Mouse (Mus musculus): ENCODE measurements at regions not wholly inside any gene's neighbourhood (a gene's known extent, or its start where the extent isn't known, plus 50 kb on each side); places are given as distances from the start of the nearest gene placed in this dataset.

GRCm38 (mm10) chr16:78156138-78156875 is 145.0 kb upstream of the Cxadr start:
- no peak for ATAC-seq

DNA sequence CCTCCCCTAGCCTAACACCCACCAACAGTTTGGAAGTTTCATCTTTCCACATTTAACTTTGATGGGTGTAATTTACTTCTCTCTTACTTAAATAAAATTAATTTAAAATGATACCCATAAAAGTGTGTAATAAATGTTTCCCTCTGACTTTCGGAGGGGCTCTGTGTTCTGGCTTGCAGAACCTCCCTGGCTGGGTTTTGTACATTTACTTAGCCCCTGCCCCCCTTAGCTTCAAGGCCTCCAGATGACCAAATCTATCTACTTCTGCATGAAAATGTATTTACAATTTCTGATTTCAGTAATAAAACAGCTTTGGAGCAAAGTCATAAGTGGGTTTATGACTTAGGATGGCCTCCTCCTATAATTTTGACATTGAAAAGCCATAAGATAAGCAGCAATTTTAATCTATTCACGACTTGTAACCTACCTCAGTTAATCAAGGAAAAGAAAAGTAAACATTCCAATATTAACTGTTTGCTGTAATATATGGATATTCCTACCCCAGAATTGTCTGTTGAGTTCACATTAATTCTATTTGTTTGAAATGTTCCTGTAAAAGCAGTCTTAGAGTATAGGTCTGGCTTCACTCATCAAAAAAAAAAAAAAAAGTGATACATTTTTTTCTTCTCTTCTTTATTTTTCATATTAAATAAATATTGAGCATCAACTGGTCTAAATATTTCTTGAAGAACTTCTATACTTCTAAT is 147.2 kb upstream of the Cxadr start:
- ATAC-seq: no peak

DNA sequence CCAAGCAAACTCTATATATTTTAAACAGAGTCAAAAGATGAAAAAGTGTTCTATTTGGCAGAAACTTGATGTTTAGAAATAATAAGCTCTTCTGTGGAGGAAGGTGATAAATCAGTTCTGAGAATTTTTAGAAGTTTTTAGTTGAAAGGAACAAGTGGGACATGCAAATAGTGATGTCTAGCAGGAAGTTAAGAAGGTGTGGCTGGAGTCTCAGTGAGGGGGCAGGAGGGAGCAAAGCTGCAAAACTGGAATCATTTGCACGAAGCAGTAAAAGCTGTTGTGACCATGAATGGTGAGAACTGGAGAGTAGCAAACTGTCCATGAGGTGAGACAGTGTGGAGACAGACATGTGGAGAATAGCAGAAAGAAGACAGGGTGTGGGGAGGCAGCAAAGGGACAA is 157.1 kb upstream of the Cxadr start:
- no peak for ATAC-seq

DNA sequence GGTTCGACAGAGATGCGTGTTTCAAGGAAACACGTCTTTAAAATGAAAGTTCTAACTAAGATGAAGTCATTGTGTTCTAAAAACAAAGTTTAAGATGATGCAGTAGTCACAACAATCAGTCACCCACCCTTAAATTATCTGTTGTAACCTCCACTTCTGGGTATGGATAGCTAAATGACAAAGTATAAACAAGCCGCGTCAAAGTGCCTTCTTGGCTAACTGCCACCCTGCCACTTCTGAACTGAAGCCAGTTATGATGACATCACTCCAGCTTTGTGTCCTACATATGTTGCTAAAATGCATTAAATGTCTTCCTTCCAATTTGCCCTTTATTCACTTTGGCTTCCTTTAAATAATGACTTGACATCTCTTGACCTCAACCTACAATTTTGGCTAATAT is 165.8 kb upstream of the Cxadr start:
- ATAC-seq: no peak

DNA sequence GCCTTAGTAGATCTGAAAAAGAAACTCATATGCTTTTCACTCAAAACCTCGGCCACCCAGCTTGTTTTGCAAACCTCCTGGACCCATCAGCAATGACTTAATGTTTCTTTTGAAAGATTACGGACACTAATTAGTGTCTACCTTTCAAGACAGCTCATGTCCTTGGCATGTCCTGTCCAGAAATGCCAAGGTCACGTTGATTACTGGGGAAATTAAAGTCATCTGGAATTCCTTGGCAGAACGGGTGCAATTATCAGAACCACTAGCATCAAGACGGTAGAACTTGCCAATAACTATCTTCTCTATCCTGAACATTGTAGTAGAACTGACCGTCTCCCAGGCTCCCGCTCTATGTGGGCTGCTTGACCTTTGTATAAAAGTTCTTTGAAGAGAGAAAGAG is 166.8 kb upstream of the Cxadr start:
- no peak for ATAC-seq

DNA sequence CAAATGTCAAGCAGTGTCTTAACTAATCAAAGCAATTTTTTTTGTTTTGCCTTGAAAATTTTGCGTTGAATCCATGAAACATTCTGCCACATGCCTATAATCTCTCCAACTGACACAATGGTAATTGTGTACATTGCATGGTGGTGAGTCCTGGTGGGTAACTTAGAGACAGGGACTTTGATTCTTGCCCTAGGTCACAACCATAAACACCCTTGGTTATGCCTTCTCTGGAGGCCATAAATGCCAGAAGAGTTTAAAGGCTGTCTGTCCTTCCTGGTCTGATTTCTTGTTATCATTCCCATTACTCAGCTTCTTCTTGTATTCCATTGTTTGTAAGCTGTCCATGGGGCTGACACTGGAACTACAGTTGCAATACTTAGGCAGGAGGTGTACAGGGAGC is 179.6 kb upstream of the Cxadr start:
- ATAC-seq: no peak

GRCm38 (mm10) chr16:78120346-78120899 is 180.9 kb upstream of the Cxadr start:
- no peak for ATAC-seq

- ATAC-seq: no peak
Observed at GRCm38 (mm10) chr16:78104246-78104645, 197.0 kb upstream of the Cxadr start.

- no peak for ATAC-seq
Observed at GRCm38 (mm10) chr16:78101415-78102326, 199.6 kb upstream of the Cxadr start.

GRCm38 (mm10) chr16:78099842-78100241 is 201.4 kb upstream of the Cxadr start:
- no peak for ATAC-seq

GRCm38 (mm10) chr16:78099114-78099513 is 202.2 kb upstream of the Cxadr start:
- no peak for ATAC-seq

- no peak for ATAC-seq
Observed at GRCm38 (mm10) chr16:78098555-78098954, 202.7 kb upstream of the Cxadr start.

- ATAC-seq: no peak
Observed at GRCm38 (mm10) chr16:78096571-78096970, 204.7 kb upstream of the Cxadr start.

DNA sequence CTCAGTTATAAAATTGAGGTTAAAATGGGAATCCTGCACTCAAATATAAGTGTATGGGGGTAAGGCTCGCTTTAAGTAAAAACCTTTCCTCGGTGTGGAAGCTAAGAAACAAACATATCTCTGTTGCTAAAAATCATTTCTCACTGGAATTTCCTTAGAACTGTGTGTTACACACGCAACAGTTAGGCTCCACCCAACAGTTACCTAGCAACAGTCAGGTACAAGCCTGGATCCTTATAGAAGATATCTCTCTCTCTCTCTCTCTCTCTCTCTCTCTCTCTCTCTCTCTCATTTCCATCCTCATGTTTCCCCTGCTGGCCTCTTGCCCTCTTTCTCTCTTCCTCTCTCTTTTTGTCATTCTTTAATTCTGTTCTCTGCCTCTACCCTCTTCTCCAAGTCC is 211.1 kb upstream of the Cxadr start:
- ATAC-seq: no peak

DNA sequence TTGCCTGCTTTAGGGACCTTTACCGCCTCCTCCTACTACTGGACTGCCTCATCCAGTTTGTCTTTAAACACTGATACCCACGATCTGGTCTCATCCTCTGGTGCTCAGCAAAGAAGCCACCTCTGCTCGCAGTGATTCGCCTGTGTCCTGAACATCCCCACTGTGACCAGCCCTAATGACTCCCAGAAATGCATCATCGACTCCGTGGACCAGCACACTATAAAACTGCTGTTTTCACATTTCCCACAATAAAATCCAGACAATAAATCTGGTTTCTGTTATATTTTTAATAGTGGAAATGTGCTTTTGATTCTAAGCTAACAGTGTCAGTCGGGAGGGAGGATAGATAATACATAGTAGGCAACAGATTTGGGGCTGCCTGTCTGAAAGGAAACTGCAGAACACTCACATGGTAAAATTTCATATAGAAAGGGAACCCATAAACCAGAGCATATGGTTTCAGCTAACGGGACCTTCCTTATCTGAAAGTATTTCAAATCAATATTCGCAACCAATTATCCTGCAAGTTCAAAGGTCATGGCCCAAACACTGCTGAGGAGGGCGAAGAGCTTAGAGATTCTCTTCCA is 233.7 kb upstream of the Cxadr start:
- ATAC-seq: no peak

DNA sequence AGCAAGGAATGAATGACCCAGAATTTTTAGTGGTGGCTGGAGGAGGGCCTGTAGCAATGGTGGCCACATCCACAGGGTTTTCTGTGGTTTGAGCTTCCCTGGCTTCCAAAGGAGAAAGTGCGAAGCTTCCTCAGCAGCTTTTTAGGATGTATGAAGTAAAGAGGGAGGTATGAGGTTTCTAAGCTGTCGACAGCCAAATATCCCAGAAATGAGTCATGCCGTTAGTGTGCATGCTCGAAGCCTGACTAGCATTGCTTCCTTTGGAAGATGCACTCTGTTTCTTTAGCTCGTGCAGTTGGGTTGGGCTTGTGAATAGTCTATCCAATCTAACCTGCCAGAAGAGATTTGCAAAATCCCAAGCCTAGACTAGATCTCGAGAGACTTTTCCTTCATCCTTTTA is 240.8 kb upstream of the Cxadr start:
- no peak for ATAC-seq

DNA sequence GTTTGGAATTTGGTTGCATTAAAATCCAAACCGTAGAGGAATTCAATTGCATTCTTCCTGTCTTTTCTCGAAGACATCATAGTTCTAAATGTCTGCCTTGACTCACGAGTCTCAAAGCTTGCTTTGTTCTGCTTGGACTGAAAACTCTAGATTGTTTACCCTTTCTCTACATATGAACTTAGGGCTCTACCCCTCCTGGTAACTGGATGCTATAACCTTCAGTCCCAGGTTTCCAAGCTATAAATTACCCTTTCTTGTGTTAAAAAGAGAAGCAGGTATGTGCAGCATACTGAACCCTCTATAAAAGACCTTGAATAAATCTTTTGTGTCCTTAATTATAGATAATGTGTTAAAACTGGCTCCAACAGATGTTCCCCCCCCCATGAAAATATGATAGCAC is 243.7 kb upstream of the Cxadr start:
- ATAC-seq: no peak

DNA sequence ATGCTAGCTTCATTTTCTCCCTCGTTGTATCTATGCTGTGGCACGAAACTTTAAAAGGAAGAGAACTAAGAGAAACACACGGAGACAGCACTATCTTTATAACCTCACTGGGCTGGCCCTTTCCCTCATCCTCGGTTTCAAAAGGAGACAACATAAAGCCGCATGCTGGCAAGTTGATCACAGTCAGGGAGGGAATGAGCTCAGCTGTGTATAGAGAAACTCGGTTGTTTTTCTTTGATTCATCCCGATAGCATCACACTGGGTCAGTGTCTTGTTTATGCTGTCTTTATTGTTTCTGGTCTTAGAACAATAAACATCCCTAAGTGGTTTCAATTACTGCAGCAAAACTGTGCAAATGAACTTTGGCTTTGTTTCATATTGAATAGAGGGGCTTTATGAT is 249.2 kb upstream of the Cxadr start:
- no peak for ATAC-seq

DNA sequence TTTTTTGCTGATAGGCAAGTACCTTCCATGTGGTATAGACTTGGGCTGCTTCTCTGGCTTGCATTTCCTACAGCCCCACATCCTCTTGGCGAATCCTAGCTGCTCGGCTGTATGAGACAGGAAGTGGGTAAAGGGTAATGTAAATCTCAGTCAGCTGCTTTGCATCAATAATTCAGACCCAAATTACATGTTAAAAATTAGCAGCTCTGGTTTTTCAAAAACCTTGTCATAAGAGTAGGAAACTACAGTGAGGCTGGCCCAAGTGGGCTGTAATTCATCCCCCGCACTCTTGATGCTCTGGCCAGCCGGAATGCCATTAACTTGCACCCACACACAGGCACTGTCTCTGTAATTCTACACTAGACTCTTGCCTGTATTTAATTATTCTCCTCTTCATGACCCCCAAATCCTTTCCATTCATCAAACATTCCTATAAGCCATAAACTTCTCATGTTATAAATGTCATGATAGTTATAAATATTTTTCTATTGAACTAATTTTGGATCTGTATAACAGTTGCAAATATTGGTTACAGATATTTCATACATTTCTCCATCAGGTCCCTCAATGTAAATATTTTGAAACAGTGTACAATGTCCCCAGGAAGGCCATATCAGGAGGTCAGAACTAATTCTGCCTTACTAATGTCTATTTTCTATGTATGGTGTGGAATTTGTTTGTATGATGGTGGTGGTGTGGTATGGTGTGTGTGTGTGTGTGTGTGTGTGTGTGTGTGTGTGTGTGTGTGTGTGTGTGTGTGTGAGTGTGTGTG is 261.0 kb upstream of the Cxadr start:
- ATAC-seq: no peak

- no peak for ATAC-seq
Observed at GRCm38 (mm10) chr16:78019605-78020285, 281.5 kb upstream of the Cxadr start.

DNA sequence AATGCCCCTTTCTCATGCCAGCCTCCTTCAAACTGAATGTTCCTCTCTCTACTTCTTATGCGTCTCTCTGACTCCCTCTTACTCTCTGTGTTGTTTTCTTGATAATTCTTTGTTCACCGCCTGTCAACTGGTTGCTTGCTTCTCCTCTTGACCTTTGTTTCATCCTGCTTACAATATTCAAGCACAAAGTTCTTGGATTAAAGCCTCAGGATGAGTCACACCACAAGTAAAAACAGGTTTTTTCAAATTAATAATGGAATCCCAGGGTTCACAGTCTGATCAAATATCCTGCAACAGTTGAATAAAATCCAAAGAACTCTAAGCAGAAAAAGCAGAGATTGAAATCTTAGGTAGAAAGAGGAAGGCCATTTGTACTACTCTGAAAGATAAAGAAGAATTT is 285.9 kb upstream of the Cxadr start:
- ATAC-seq: no peak
